Mouse (Mus musculus) erythroblast, adult 5-6 weeks (primary cell): Measurements from ENCODE around the gene Vwa5b1. TPM values are rescaled to one million over a fixed set of nuclear protein-coding genes. Genes with fewer than 3 reads are reported as not detected.

Experiments
- ATAC-seq: replicated peaks from 2 replicates; pipeline ENCODE4 v1.8.0; 2016; ENCODE audit warnings: moderate number of reproducible peaks, mild to moderate bottlenecking, moderate TSS enrichment, inconsistent platforms; ENCODE audit not compliant: poor library complexity, low FRiP score, severe bottlenecking
- total RNA-seq, 2 experiments: library from RNA; stranded (forward) in 1 of 2; stranded (reverse) in 1 of 2; fragments of 150-400 nt in 1 of 2; fragments of 200-764, 138-1000 nt in 1 of 2; gene quantifications; 2 replicates each; pipeline versions ENCODE4 v1.2.3 to v1.2.4; 2015 to 2017; ENCODE audit warnings: low replicate concordance in 2 of 2

Gene Vwa5b1
- total RNA-seq, 2 experiments from 2014 or later = 2.4 TPM; not detected in 1

DNA sequence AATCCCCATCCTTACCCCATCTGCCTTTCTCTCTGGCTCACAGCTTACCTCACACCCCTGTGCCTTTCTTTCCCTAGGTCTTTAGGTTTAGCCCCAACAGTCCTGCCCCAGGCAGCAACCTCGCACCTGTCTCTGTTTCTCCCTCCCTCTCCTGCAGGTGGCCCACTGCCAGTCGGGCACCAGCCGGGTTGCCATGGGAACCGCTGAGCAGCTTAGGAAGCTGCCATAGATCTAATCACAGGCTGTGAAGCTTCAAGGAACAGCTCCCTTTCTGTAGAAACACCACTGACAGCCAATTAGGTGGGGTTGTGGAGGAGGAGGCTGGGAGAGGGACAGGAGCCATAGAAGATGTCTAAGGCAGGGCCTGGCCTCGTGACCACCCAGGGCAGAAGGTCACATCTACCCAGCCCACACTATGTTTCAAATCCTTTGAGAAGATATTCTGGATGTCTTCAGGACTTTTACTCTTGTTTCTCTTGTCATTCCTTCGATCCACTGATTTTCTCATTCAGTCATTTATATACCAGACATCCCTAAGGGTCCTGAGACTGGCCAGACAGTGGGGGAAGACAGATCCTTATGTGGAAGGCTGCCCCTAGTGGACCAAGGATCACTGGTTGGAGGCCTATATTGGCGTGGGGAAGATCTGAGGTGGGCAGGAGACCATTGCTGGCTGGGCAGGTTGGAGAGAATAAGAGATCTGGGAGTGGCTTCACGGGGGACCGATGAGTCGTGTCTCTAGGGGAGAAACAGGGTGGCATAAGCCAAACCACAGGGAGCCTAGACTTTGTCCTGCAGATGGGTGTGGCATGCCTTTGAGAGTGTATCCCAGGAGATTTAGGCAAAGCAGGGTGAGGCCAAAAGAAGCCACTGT, 98.2 kb downstream of the Vwa5b1 start:
- ATAC-seq = no peak

DNA sequence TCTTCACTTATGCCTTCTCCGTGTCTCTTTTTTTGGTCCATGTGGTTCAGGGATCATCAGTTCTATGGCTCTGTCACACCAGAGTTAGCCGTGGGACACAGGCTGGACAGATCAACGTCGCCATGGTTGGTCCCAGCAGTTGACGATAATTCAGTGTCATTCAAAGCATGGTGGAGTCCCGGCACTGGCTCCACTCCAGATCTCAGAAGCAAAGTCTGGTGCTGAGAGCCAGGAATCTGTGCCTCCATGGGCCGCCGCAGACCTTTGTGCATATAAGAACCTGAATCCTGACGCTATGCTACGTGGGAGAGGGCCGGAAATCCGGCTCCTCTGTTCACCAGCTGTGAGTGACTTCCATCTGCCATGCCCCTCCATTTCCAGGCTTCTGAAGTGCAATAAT, 100.1 kb downstream of the Vwa5b1 start:
- no peak for ATAC-seq

DNA sequence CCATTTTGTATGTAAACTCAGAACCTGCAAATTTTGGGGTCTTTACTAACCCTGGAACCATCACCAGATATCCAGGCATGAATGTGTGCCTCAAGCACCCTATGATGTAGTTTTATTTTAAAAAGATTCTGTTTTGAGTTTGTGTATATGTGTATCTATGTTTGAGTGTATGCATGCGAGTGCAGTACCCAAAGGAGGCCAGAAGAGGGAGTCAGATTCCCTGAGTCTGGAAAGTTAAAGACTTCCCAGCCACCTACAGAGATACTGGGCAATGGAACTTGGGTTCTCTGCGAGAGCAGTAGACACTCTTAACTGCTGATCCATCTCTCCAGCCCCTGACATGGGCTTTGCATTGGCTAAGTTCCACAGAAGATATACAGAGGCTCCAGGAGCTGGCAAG, 101.8 kb downstream of the Vwa5b1 start:
- no peak for ATAC-seq

DNA sequence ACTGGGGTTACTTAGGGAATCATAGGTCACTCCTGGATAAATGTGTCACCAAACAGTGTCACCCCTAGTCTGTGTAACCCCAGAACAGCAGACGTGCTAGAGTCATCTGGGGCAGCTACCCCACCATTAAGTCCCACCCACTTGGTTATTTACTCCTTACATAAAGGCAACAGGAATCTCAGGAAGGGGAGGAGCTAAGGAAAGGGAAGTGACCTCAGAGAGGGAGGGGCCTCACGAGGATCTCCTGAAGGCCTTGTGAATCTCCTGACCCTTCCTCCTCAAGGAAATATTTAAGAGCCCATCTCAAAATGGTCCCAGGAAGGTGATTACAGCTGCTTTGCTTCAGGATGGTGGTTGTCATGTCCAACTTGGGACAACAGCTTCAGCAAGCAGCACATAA, 103.9 kb downstream of the Vwa5b1 start:
- ATAC-seq = no peak

DNA sequence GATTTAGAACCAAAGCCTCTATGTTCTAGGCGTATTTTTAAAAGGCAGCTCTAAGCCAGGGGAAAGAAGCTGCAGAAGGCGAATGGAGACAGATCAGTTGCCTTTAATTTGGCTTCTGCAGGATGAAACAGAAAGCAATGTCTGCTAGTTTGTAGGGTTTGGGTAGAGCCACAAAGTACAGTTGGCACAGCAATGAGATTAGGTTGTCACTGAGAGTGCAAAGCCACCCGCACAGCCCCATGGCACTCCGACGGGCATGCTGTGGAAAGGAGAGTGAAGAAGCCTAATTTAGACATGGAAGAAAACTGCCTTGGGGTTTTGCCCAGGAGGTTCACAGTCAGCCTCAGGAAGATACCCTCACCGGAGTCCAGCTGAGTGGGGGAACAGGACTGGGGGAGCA, 105.7 kb downstream of the Vwa5b1 start:
- no peak for ATAC-seq

DNA sequence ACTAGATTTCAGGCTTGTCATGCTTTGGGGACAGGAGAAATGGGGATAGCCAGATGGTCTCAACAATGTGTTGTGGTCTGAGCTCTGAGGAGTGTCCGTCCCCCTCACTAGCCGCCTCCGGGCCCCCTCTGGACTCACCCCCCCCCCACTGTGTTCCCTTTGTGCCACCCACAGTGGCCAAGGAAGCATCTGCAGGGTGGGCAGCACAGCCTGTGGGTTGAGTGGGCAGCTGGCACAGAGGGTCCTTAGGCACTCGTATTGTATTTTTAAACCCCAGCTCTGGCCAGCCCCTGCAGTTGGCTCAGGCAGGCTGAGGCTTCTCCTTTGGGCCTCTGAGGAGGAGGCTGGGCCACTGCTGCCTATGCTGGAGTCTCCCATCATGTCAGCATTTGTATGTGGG, 110.0 kb downstream of the Vwa5b1 start:
- no peak for ATAC-seq

DNA sequence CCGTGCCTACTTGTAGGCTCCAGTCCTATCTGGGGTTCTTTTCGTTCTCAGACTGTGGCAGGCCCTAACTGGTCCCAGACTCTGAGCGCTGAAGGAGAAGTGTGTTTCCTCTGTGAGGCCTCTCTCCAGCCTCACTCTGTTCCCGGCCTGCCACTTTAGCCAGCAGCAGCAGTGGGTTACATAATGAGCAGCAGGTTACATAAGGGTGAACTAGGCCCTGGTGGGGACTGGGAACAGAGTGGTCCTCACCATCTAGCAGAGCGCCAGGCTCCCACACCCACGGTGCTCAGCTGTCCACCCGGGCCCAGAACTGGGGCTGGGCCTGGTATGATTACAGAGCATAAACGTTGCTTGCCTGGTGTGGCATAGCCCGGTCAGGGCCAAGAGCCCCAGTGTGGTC, 110.9 kb downstream of the Vwa5b1 start:
- ATAC-seq = no peak

DNA sequence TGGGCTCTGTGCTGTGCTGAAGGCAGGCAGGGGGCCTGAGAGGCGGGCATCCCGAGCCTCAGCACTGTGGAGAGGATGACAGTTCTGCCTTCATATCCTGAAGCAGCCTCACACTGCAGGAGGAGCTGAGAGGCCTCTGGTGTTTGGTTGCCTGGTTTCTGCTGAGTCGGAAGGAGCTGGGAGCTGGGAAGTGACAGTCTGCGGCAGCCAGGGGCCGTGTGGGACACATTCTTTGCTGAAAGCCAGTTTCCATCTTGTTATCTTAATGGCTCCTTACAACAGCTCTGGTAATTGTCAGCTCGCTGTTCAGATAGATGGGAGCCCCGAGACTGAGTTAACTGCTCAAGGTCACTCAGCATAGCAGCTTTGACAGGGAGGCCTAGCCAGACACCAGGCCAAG, 111.9 kb downstream of the Vwa5b1 start:
- ATAC-seq = no peak

DNA sequence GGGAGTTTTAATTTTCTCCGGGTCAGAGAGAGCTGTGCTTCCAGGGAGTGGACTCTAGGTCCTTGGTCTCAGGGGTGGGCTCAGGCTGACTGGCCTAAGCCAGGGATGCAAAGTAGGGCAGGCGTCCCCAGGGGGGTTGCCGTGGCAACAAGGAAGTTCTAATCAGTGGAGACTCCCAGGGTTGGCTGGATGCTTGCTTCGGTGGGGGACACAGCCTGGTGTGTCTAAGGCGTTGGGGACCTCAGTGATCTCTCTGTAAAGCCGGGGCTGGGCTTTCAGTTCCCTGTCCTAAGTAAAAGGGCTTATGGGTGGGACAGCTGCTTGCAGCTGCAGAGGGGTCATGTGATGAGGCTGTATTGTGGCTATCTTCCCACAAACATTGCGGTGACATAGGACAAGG, 113.4 kb downstream of the Vwa5b1 start:
- ATAC-seq = no peak

DNA sequence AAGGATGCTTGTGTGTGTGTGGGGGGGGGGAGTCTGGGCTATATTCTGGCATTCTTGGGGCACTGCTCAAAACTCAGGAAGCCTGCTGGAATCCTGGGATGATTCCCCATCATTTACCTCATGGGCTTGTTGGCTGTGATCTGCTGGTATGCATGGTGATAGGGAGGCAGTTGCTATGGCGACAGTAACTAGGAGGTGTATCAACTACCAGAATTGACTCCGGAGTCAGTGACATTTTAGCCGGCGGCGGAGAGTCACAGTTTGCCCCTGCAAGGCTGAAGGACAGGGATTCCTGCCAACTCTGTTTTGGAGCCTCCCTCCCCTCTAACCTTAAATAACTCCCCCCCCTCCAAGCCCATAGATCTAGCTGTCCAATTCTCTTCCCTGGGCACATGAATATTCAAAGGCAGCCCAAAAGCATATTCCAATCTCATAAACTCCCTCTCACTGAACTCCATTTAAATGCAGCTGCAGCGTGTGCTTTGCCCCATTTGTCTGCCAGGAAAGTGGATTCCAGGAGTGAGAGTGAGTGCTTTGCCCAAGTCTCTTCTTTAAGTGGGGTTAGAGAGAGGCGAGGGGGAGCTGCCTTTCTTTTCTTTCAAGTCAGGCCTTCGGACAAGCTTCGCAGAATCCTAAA, 118.4 kb downstream of the Vwa5b1 start:
- no peak for ATAC-seq

DNA sequence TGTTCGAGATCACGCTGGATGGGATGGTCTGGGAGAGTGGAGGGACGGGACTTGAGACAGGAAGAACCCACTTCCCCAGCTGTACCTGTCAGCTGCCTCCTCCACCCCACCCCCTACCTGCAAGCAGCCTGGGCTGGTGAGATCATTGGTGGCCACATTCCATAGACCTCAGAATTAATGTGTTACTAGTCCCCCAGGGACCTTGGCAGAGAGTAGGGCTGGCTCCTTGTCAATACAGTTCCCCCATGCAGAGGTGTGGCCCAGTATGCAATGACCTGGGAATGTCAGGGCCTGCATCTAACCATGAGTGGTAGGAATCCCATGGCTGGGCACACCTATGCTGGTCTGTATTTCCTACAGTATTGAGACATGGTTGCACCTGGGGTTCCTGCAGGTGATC, 119.2 kb downstream of the Vwa5b1 start:
- ATAC-seq = no peak

Other genes with a start within 250 kb of the Vwa5b1 start
- gene Fam43b, start 239.4 kb downstream of the Vwa5b1 start, total RNA-seq (2015; ENCODE audit: low replicate concordance) = not detected in 2 replicates
- not detected in 2 replicates for gene Fam43b, start 239.4 kb downstream of the Vwa5b1 start, total RNA-seq (2017; ENCODE audit: low replicate concordance)
- 3.7 and 4.2 TPM in 2 replicates for gene Mul1, start 201.2 kb downstream of the Vwa5b1 start, total RNA-seq (2015; ENCODE audit: low replicate concordance)
- gene Mul1, start 201.2 kb downstream of the Vwa5b1 start, total RNA-seq (2017; ENCODE audit: low replicate concordance) = 2.0 and 3.8 TPM in 2 replicates
- not detected in 2 replicates for gene Camk2n1, start 181.6 kb downstream of the Vwa5b1 start, total RNA-seq (2015; ENCODE audit: low replicate concordance)
- gene Camk2n1, start 181.6 kb downstream of the Vwa5b1 start, total RNA-seq (2017; ENCODE audit: low replicate concordance) = not detected in 2 replicates
- gene Pla2g2c, start 88.9 kb upstream of the Vwa5b1 start, total RNA-seq (2015; ENCODE audit: low replicate concordance) = not detected in 2 replicates
- not detected in 2 replicates for gene Pla2g2c, start 88.9 kb upstream of the Vwa5b1 start, total RNA-seq (2017; ENCODE audit: low replicate concordance)
- not detected in 2 replicates for gene Ubxn10, start 101.3 kb upstream of the Vwa5b1 start, total RNA-seq (2015; ENCODE audit: low replicate concordance)
- gene Ubxn10, start 101.3 kb upstream of the Vwa5b1 start, total RNA-seq (2017; ENCODE audit: low replicate concordance) = not detected in 2 replicates
- gene Pla2g2f, start 121.7 kb upstream of the Vwa5b1 start, total RNA-seq (2015; ENCODE audit: low replicate concordance) = not detected in 2 replicates
- gene Pla2g2f, start 121.7 kb upstream of the Vwa5b1 start, total RNA-seq (2017; ENCODE audit: low replicate concordance) = not detected in 2 replicates
- 0.84 TPM in 1 of 2 replicates, not detected in the other for gene Pla2g2d, start 139.9 kb upstream of the Vwa5b1 start, total RNA-seq (2015; ENCODE audit: low replicate concordance)
- 0.26 TPM in 1 of 2 replicates, not detected in the other for gene Pla2g2d, start 139.9 kb upstream of the Vwa5b1 start, total RNA-seq (2017; ENCODE audit: low replicate concordance)
- gene Pla2g5, start 227.6 kb upstream of the Vwa5b1 start, total RNA-seq (2015; ENCODE audit: low replicate concordance) = not detected in 2 replicates
- not detected in 2 replicates for gene Pla2g5, start 227.6 kb upstream of the Vwa5b1 start, total RNA-seq (2017; ENCODE audit: low replicate concordance)
- 11.5 TPM in 1 of 2 replicates, not detected in the other for gene Gm13030, start 238.1 kb upstream of the Vwa5b1 start, total RNA-seq (2015; ENCODE audit: low replicate concordance)
- gene Gm13030, start 238.1 kb upstream of the Vwa5b1 start, total RNA-seq (2017; ENCODE audit: low replicate concordance) = not detected in 2 replicates
- gene Pla2g2e, start 242.1 kb upstream of the Vwa5b1 start, total RNA-seq (2015; ENCODE audit: low replicate concordance) = not detected in 2 replicates
- gene Pla2g2e, start 242.1 kb upstream of the Vwa5b1 start, total RNA-seq (2017; ENCODE audit: low replicate concordance) = not detected in 2 replicates